Mouse (Mus musculus) megakaryocyte, embryonic 14.5 days (primary cell): ENCODE results near the gene Sema6b. TPM values are rescaled to one million over a fixed set of nuclear protein-coding genes. Genes with fewer than 3 reads are reported as not detected.

Experiments used
- H3K27me3 ChIP-seq: replicated peaks from 2 replicates; pipeline ENCODE3; 2012; ENCODE audit warnings: inconsistent platforms
- H3K36me3 ChIP-seq: replicated peaks from 2 replicates; pipeline ENCODE3; 2012; ENCODE audit warnings: low read length, inconsistent platforms, mixed read lengths
- H3K4me1 ChIP-seq: 2 replicates; pipeline ENCODE4 v1.6.1; 2012; ENCODE audit warnings: inconsistent platforms
- H3K4me3 ChIP-seq: replicated peaks from 2 replicates; pipeline ENCODE3; 2012; ENCODE audit warnings: moderate library complexity, mild to moderate bottlenecking, inconsistent platforms
- H3K9me3 ChIP-seq: 2 replicates; pipeline ENCODE4 v1.6.1; 2012; ENCODE audit warnings: inconsistent platforms
- FLI1 ChIP-seq: IDR thresholded peaks from 2 replicates; pipeline ENCODE4 v1.6.1; 2012; ENCODE audit warnings: low read length, inconsistent platforms, mixed read lengths
- GATA1 ChIP-seq: IDR thresholded peaks from 3 replicates; pipeline ENCODE4 v1.6.1; 2012; ENCODE audit warnings: mixed read lengths, low read length, inconsistent platforms, borderline replicate concordance
- polyA plus RNA-seq: library from polyadenylated mRNA; stranded (reverse); fragments of >175 nt; gene quantifications from 2 replicates; pipeline ENCODE4 v1.2.3, GENCODE M21; 2012; ENCODE audit warnings: low replicate concordance; ENCODE audit not compliant: insufficient read depth

Gene Sema6b
- polyA plus RNA-seq, 1 experiment: 19.4 TPM

GRCm38 (mm10) chr17:56147420-56147819 is 7.3 kb upstream of the Sema6b start:
- Histone ChIP-seq H3K4me3 (no peak overlapping the region), H3K4me1 (peaks cover 69% of the 10 kb centered on the region), H3K27me3 (peaks cover 79% of the 10 kb centered on the region), H3K36me3 (no peaks in the 10 kb centered on the region), H3K9me3 (no peaks in the 10 kb centered on the region)
- TF ChIP-seq GATA1 (no peak), FLI1 (no peak)

DNA sequence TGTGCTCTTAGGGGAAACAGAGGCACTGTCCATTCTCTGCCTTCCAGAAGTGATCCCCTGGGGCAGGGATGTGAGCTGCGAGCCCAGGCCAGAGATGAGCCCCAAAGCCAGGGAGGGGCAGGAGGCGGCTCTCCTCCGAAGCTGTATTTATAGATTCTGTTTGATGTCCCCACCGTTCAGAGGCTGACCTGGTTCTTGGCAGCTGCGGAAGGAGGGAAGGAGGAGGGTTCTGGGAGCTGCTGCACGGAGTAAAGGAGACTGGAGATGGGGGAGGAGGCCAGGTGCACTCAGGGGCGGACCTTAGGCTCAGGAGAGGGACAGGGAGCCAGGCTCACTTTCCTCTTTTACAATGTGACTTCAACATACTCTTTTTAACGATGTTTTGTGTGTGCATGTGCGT is 6.0 kb upstream of the Sema6b start:
- Histone ChIP-seq H3K36me3 (no peaks in the 10 kb centered on the region), H3K9me3 (no peaks in the 10 kb centered on the region), H3K27me3 (peaks cover 88% of the 10 kb centered on the region), H3K4me1 (peaks cover 73% of the 10 kb centered on the region), H3K4me3 (no peak overlapping the region)
- TF ChIP-seq FLI1: no peak
- TF ChIP-seq GATA1: no peak

GRCm38 (mm10) chr17:56144546-56144945 is 4.4 kb upstream of the Sema6b start:
- Histone ChIP-seq H3K4me1 (peaks cover 73% of the 10 kb centered on the region), H3K27me3 (peaks cover 100% of the 10 kb centered on the region), H3K36me3 (no peaks in the 10 kb centered on the region)

GRCm38 (mm10) chr17:56141702-56142605 is 1.8 kb upstream of the Sema6b start:
- no peak for TF ChIP-seq GATA1
- TF ChIP-seq FLI1: no peak
- Histone ChIP-seq H3K36me3 (no peaks in the 10 kb centered on the region), H3K4me1 (peaks cover 81% of the 10 kb centered on the region), H3K4me3 (peak overlapping the region; percentile 83), H3K27me3 (peaks cover 98% of the 10 kb centered on the region), H3K9me3 (no peaks in the 10 kb centered on the region)

More at GRCm38 (mm10) chr17:56144546-56144945, 4.4 kb upstream of the Sema6b start:
- TF ChIP-seq GATA1: no peak
- no peak for TF ChIP-seq FLI1
- Histone ChIP-seq H3K9me3 (no peaks in the 10 kb centered on the region), H3K4me3 (peak overlapping the region; percentile 26)

- Histone ChIP-seq H3K36me3 (no peaks in the 10 kb centered on the region), H3K4me3 (peak overlapping the region; percentile 94), H3K4me1 (peaks cover 82% of the 10 kb centered on the region), H3K9me3 (no peaks in the 10 kb centered on the region), H3K27me3 (peaks cover 73% of the 10 kb centered on the region)
- TF ChIP-seq GATA1: no peak
- TF ChIP-seq FLI1: no peak
Measured at GRCm38 (mm10) chr17:56139355-56139754, 788 bp downstream of the Sema6b start.

DNA sequence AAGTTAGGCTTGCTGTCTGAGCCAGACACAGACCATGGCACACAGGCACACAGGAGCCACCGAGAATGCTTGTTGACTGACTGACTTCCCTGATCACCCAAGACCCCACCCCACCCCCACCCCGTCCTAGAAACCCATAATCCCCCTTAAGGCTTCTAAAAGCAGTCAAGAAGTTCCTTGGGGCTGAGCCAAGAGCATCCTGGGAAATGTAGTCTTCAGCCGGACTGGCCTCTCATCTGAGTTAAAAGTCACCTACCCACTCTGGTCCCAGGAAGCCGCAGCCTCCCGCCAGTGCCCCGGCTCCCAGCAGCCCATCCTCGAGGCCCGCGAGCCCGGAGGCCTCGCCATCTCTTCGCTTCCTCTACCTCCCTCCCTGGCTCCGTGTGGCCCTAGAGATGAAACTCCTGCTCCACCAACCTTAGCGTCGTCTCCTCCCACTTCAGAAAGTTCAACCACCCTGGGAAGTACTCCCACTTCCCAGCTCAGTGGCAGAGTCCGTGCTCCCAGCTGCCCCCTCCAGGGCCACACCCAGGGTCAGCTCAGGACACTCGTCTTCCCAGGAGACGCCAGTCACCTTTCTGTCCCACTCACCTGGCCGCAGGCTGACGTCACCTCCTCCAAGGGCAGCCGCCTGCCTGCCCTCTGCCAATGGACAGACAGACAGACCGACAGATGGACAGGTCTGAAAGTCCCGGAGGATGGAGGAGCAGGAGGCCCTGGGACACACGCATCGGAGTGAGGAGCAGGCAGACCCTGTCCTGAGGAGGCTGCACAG is 2.1 kb downstream of the Sema6b start:
- peaks cover 85% of the 10 kb centered on the region for H3K4me1 ChIP-seq
- TF ChIP-seq GATA1: no peak
- TF ChIP-seq FLI1: no peak
- H3K9me3 ChIP-seq: no peaks in the 10 kb centered on the region
- H3K4me3 ChIP-seq: no peak overlapping the region
- H3K36me3 ChIP-seq: no peaks in the 10 kb centered on the region
- peaks cover 59% of the 10 kb centered on the region for H3K27me3 ChIP-seq

GRCm38 (mm10) chr17:56136558-56136957 is 3.6 kb downstream of the Sema6b start:
- H3K36me3 ChIP-seq: peaks cover 6% of the 10 kb centered on the region
- H3K27me3 ChIP-seq: peaks cover 45% of the 10 kb centered on the region
- H3K9me3 ChIP-seq: no peaks in the 10 kb centered on the region
- no peak overlapping the region for H3K4me3 ChIP-seq
- peaks cover 90% of the 10 kb centered on the region for H3K4me1 ChIP-seq
- TF ChIP-seq GATA1: no peak
- no peak for TF ChIP-seq FLI1

DNA sequence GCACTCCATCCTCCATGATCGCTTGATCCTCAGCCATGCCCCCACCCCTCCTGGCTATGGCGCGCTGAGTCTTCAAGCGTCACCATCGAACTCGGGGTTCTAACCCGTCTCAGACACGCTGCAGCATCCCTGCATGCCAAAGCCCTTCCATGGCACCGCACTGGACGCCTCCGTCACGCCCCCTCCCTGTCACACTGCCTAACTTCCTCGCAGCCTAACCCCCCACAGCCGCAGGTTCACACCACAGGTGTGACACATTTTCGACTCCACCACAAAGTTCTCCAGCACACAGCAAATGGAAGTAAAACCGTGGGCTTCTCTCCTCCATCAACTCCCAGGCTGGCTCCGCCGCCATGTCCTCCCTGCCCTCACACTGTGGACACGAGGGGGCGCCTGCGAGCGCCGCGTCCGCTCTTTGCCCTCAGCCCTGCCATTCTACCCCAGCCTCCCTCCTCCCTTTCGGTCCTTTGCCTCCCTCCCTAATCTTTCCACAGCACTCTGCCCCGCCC is 5.6 kb downstream of the Sema6b start:
- no peaks in the 10 kb centered on the region for H3K9me3 ChIP-seq
- no peak for TF ChIP-seq GATA1
- no peak for TF ChIP-seq FLI1
- H3K4me3 ChIP-seq: peak overlapping the region; percentile 96
- H3K36me3 ChIP-seq: peaks cover 26% of the 10 kb centered on the region
- H3K27me3 ChIP-seq: peaks cover 24% of the 10 kb centered on the region
- H3K4me1 ChIP-seq: peaks cover 74% of the 10 kb centered on the region

GRCm38 (mm10) chr17:56133457-56134363 is 6.4 kb downstream of the Sema6b start:
- Histone ChIP-seq H3K27me3 (peaks cover 16% of the 10 kb centered on the region), H3K4me3 (peak overlapping the region; percentile 96), H3K4me1 (peaks cover 66% of the 10 kb centered on the region), H3K36me3 (peaks cover 34% of the 10 kb centered on the region), H3K9me3 (no peaks in the 10 kb centered on the region)
- TF ChIP-seq GATA1 (no peak), FLI1 (no peak)
